Mouse (Mus musculus): Measurements from ENCODE around the gene Efna5.

DNA sequence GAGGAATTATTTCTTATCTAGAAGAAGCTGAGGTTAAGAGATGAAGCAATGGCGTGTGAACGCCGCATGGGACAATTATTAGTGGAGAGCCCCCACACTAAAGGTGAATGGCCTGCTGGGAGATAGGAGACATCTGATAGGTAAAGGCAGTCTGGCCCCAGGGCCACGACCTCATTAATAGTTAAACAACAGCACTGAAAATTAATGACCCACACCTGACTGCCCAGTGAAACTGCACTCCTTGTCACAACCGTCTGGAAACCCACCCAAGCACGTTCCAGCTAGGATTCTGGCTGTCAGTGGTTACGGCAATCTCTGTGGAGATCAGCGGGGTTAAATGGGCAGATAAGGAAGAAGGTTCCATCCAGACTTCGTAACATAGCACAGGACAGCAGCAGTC, 134.3 kb downstream of the Efna5 start:
- no peak for TF ChIP-seq CTCF (IDR thresholded peaks at IDR 0.05; ENCODE audit: extremely low read depth, insufficient read length, insufficient replicate concordance, low read depth, low read length)
- no peak for TF ChIP-seq POLR2A (IDR thresholded peaks at IDR 0.05; ENCODE audit: low read depth, low read length)
